In genomic region chr12:82468416-82468815, GRCm38 (mm10) we compare ENCODE assay signal across 9 mouse cellular contexts.
A peak's percentile ranks its signal among the peaks of the same experiment; 100 is the strongest.
DNase-seq lines count a peak whose midpoint lies in the region; ATAC-seq and TF ChIP-seq lines count a peak whose summit lies in the region.
"Had no signal": no experiment of that assay in that cellular context is flagged by ENCODE, and none has a peak within 500 bp of the region (broad histone marks: within the 10 kb centered on the region; RNA-seq: fewer than 3 reads in every experiment).

No protein-coding gene starts in this region.

- H3K9me3 ChIP-seq in MEL (replicated peaks; ENCODE audit: insufficient read depth, low read length): no peaks in the 10 kb centered on the region
- H3K9me3 ChIP-seq in heart, embryonic 11.5 days (replicated peaks; ENCODE audit: control insufficient read depth, low read length): no peaks in the 10 kb centered on the region
- H3K9me3 ChIP-seq in lung, postnatal 0 days (ENCODE audit: low read length): no peaks in the 10 kb centered on the region
- H3K9me3 ChIP-seq: forebrain, embryonic 10.5 days had no signal

- no peak for TF ChIP-seq POLR2A in MEL (IDR thresholded peaks at IDR 0.05; ENCODE audit: control insufficient read depth in 1 of 2, insufficient read depth in 1 of 2, low read depth in 1 of 2, low read length in 2 of 2, poor library complexity in 1 of 2)

- no peak for TF ChIP-seq EP300 in MEL (IDR thresholded peaks at IDR 0.05; ENCODE audit: low read depth in 1 of 2, low read length in 2 of 2)
- TF ChIP-seq EP300 in lung, postnatal 0 days (IDR thresholded peaks at IDR 0.05): no peak

- peak; percentile 19 for DNase-seq in gastrocnemius, postnatal 10 days
- DNase-seq in gastrocnemius, postnatal 36 days: no peak
- DNase-seq in MEL (ENCODE audit: low read depth, low spot score): peak; percentile 46
- DNase-seq in lung, postnatal 0 days (ENCODE audit: low spot score): peak; percentile 85
- DNase-seq in spleen, adult 12 weeks (ENCODE audit: low spot score): no peak
- DNase-seq in thymus, postnatal 36 days: no peak

- peaks cover 0 to 10% of the 10 kb centered on the region in 2 experiments; a peak in 2 of 4 replicates for H3K36me3 ChIP-seq in MEL (ENCODE audit: control insufficient read depth in 1 of 2, insufficient read depth in 2 of 2, low read length in 2 of 2)
- H3K36me3 ChIP-seq in heart, embryonic 11.5 days (ENCODE audit: control insufficient read depth, insufficient read depth, low read length): no peaks in the 10 kb centered on the region
- H3K36me3 ChIP-seq in lung, postnatal 0 days (ENCODE audit: insufficient read depth, low read length): no peaks in the 10 kb centered on the region
- H3K36me3 ChIP-seq: forebrain, embryonic 10.5 days had no signal

- H3K4me1 ChIP-seq in MEL (ENCODE audit: control insufficient read depth in 1 of 2, insufficient read depth in 2 of 2, low read length in 2 of 2): peaks cover 6 to 22% of the 10 kb centered on the region in 2 experiments; a peak in 3 of 4 replicates
- peaks cover 18% of the 10 kb centered on the region for H3K4me1 ChIP-seq in heart, embryonic 11.5 days (ENCODE audit: control insufficient read depth, insufficient read depth, low read length)
- peaks cover 9% of the 10 kb centered on the region for H3K4me1 ChIP-seq in lung, postnatal 0 days (ENCODE audit: insufficient read depth, low read depth, low read length)

- ATAC-seq in heart, embryonic 11.5 days (replicated peaks; ENCODE audit: insufficient number of reproducible peaks, low FRiP score, low TSS enrichment): no peak
- ATAC-seq in lung, postnatal 0 days: peak; percentile 30; the same call in 1 of the 2 replicates
- no peak for ATAC-seq in erythroid progenitor cell, adult 5-6 weeks (replicated peaks; ENCODE audit: low FRiP score, poor library complexity, severe bottlenecking)

- 42% methylated on average over 5 of the region's 5 CpGs for WGBS in heart, embryonic 11.5 days (ENCODE audit: insufficient replicate concordance)
- 28% methylated on average over 5 of the region's 5 CpGs for WGBS in lung, postnatal 0 days

- H3K27ac ChIP-seq in MEL (ENCODE audit: control insufficient read depth, low read depth, low read length): no peak overlapping the region
- no peak overlapping the region for H3K27ac ChIP-seq in heart, embryonic 11.5 days (ENCODE audit: low read depth, low read length)
- no peak overlapping the region for H3K27ac ChIP-seq in lung, postnatal 0 days (ENCODE audit: low read length)

- H3K4me3 ChIP-seq in MEL (ENCODE audit: control insufficient read depth in 1 of 2, insufficient read depth in 1 of 2, low read depth in 2 of 2, low read length in 2 of 2): no peak overlapping the region
- no peak overlapping the region for H3K4me3 ChIP-seq in heart, embryonic 11.5 days (ENCODE audit: low read depth, low read length)
- no peak overlapping the region for H3K4me3 ChIP-seq in lung, postnatal 0 days (ENCODE audit: low read depth, low read length)
- H3K4me3 ChIP-seq: forebrain, embryonic 10.5 days had no signal

- H3K79me2 ChIP-seq in MEL (ENCODE audit: control insufficient read depth, insufficient read depth, low read length, poor library complexity): no peaks in the 10 kb centered on the region; the same call in 1 of the 2 replicates

- no peak for TF ChIP-seq CTCF in MEL (IDR thresholded peaks at IDR 0.05 in 2 of 3, conservative IDR thresholded peaks at IDR 0.05 in 1 of 3; ENCODE audit: control insufficient read depth in 1 of 3, insufficient read depth in 1 of 3, low read depth in 2 of 3, low read length in 3 of 3, poor library complexity in 1 of 3, severe bottlenecking in 1 of 3)
- no peak for TF ChIP-seq CTCF in lung, postnatal 0 days (IDR thresholded peaks at IDR 0.05)

- no peaks in the 10 kb centered on the region for H3K27me3 ChIP-seq in MEL (ENCODE audit: control insufficient read depth in 1 of 2, insufficient read depth in 2 of 2, low read length in 2 of 2)
- H3K27me3 ChIP-seq in heart, embryonic 11.5 days (ENCODE audit: control insufficient read depth, insufficient read depth, low read length): no peaks in the 10 kb centered on the region
- H3K27me3 ChIP-seq in lung, postnatal 0 days (replicated peaks; ENCODE audit: insufficient read depth, low read length): no peaks in the 10 kb centered on the region

- TF ChIP-seq RAD21 in MEL (IDR thresholded peaks at IDR 0.05; ENCODE audit: low read depth, low read length): no peak

- no peak overlapping the region for H3K9ac ChIP-seq in MEL (ENCODE audit: control insufficient read depth, low read depth, low read length, poor library complexity, severe bottlenecking)
- 0 out of 2 replicates have a peak overlapping the region, but pooled peaks have one; percentile 28 for H3K9ac ChIP-seq in heart, embryonic 11.5 days (ENCODE audit: low read depth, low read length)
- H3K9ac ChIP-seq in lung, postnatal 0 days (replicated peaks; ENCODE audit: low read depth): no peak overlapping the region

- intact Hi-C loops in gastrocnemius, postnatal 36 days (cut with DNase I): loop anchor here (5.0 kb wide), 1 partner anchor 296 kb away; no protein-coding TSS in a partner anchor

- H3K4me2 ChIP-seq in heart, embryonic 11.5 days: no peak overlapping the region
- H3K4me2 ChIP-seq in lung, postnatal 0 days (replicated peaks; ENCODE audit: low read depth, low read length): no peak overlapping the region

TF ChIP-seq in MEL, 35 proteins besides CTCF, POLR2A, EP300 and RAD21:
- TF ChIP-seq POLR2AphosphoS5 (IDR thresholded peaks at IDR 0.05; ENCODE audit: borderline replicate concordance, low read depth, low read length): no peak
- TF ChIP-seq MAFK (IDR thresholded peaks at IDR 0.05; ENCODE audit: borderline replicate concordance, low read depth, low read length): no peak
- TF ChIP-seq BHLHE40 (IDR thresholded peaks at IDR 0.05; ENCODE audit: borderline replicate concordance, low read depth, low read length): no peak
- TF ChIP-seq POLR2AphosphoS2 (IDR thresholded peaks at IDR 0.05; ENCODE audit: low read length): no peak
- TF ChIP-seq ZC3H11A (IDR thresholded peaks at IDR 0.05; ENCODE audit: low read depth, low read length): no peak
- no peak for TF ChIP-seq SMC3 (IDR thresholded peaks at IDR 0.05; ENCODE audit: low read depth, low read length)
- TF ChIP-seq RCOR1 (IDR thresholded peaks at IDR 0.05; ENCODE audit: low read depth, low read length): no peak
- TF ChIP-seq MXI1 (IDR thresholded peaks at IDR 0.05; ENCODE audit: low read depth, low read length): no peak

Comparison
In these comparisons a context has a peak if more than half of its experiments do, and no peak if none do; other contexts are left out.
1. DNase-seq: peak in gastrocnemius, postnatal 10 days (single experiment), MEL (single experiment) and lung, postnatal 0 days (single experiment); none in gastrocnemius, postnatal 36 days (0 of 2), spleen, adult 12 weeks (single experiment) and thymus, postnatal 36 days (0 of 2).